Mouse (Mus musculus) spleen, adult 12 weeks (tissue): ENCODE measurements around the gene Csnka2ip.

Experiments used
- DNase-seq: peaks from one replicate; pipeline ENCODE4 v3.0.0; 2022; ENCODE audit warnings: low spot score

The Csnka2ip gene

DNA sequence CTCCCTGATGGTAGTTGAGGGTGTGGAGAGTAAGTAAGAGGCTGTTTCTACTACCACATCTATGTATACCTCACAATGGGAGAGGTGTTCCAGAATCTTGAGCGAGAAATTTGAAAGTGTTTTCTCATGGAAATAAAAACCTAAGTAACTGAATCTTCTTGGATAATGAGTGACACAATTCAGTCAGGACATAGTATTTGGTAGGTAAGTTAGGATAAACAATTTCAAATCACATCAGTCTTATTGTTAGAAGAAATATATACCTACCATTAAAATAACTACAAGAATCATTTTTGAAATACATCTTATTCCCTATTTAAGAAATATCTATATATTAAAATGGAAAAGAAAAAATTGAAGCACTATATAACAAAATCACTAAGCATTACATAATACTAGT, at the start of gene Csnka2ip:
TSS of gene Csnka2ip (minus strand) at position 101 of the 400 bp plus-strand sequence.
- DNase-seq: no peak

DNA sequence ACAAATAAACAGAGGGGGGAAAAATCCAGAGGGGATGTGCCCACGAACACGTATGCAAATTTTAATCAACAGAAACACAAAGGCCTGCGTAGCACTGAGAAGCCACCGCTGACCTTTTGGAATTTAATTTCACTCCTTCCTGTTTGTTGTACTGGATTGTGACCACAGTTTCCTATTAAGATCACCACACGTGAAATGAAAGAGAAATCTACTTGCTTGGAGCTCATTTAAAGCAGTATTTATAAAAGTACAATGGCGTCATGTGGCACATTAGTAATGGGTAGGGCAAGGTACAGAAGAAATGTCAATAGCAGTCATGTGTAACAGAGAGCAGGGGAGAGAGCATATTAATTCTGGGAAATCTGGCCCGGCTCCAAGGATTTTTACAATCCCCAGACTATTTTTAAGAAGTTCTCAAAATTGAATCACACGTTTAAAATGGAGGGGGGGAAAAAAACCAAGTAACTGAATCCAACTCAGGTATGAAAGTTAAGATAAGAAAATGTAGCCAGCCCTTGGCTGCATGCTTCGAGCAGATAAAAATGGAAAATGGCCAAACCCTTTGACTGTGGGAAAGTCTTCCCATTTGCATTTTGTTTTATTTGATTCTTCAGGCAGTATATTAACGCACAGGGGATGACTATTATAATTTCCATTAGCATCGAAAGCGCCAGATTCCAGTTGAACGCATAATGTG, 47.5 kb upstream of the Csnka2ip start:
- DNase-seq: no peak

DNA sequence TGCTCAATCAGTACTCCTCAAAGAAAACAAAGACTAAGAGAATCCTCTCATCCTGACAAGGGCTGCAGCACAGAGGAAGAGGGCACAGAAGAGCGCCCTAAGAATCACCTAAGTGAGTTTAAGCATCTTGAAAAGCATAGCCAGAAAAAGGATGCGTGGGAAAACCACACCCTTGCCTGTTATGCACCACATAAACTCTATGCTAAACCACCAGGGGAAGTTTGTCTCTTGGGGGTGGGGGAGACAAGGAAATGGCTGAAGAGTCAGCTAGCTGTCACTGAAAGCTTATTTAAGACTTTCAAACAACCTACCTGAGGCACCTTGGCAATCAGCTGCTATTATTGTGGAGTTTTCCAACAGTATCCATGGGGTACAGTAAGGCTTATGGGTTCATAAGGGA, 45.6 kb upstream of the Csnka2ip start:
- no peak for DNase-seq

DNA sequence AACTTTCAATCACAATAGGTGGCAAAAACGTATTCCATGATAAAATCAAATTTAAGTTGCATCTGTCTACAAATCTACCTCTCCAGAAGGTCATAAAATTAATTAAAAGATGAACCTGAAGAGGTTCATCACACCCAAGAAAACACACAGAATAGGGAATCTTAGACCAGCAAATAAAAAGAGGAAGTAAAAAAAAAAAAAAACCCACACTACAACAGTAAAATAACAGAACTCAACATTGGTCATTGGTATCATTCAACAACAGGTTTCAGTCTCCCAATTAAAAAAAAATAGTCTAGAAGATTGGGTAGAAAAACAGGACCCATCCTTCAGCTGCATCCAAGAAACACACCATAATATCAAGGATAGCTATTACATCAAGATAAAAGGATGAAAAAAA, 32.9 kb upstream of the Csnka2ip start:
- no peak for DNase-seq

DNA sequence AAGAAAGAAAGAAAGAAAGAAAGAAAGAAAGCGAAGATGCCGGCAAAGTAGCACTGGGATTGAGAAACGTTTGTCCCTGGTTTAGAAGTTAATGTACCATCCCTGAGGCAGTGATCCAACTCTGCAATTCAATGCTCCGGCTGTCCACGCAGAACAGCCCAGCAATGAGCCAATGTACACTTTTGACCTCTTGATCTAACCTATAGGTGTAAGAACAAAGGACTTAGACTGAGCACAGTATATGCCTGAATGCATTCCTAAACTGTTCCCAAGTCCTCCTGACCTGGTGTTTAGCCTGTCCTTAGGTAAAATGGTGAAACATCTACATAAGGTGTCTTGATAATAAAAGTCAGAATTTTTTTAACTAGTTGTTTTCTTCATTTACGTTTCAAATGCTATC, 17.9 kb upstream of the Csnka2ip start:
- DNase-seq: no peak

DNA sequence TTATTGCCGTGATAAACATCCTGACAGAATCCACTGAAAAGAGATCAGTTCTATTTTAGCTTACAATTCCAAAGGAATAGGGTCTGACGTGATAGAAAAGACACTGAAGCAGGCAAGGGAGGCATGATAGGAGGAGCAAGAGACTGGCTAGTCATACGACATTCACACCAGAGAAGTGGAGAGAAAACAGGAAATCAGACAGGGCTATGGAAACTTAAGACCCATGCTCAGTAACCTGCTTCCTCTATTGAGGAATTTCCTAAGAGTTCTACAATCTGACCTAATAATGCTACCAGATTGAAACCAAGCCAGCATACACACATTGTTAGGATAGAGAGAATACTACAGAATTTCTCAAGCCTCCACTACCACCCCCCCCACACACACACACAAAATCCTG, 12.4 kb upstream of the Csnka2ip start:
- no peak for DNase-seq

DNA sequence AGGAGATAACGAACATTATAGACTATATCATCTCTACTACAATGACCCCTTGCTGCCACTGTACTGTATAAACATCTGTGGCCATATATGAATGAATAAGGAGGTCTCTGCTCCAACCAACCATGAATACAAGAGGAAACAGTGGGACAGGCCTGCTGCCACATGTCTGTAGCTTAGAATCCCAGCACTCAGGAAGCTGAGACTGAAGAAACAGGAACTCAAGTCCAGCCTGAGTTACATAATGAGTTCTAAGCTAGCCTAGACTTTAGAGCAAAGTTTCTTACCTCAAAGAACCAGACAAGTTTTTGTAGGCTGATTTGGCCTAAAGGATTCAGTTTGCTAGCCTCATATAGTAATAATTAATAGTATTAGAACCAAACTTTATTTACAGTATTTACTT, 5.6 kb upstream of the Csnka2ip start:
- DNase-seq: no peak

DNA sequence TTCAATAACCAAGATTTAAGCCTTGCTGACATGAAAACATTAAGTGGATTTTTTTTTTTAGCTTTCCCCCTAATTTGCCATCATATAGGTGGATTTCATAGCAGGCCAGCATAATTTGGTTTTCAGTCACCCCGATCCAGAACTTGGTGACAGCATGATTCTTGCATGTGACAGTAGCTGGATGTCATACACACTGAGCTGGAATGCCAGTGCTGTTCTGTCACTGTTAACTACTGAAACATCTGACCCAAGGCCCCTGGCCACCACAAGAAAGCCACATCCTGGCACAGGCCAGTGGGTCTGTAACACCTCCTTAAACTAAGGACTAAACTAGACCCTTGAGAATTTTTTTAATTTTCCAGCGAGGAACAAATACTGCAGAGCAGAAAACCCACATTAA, 15.4 kb downstream of the Csnka2ip start:
- DNase-seq: no peak

DNA sequence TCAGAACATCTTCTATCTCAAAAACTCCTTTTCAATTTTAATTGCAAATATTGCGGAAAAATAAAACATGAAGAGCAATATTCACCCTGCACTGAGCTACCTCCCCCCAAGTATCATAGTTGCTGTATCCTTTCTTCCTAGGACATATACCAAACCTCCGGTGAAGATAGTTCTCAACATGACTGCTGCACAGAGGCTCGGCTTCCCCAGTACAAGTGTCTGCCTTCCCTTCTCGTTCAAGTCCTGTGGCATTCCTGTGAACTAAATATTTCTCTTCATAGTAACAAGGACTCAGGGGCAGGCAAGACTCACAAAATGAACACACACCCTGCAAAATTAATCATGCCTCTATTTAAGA, 16.0 kb downstream of the Csnka2ip start:
- DNase-seq: no peak

DNA sequence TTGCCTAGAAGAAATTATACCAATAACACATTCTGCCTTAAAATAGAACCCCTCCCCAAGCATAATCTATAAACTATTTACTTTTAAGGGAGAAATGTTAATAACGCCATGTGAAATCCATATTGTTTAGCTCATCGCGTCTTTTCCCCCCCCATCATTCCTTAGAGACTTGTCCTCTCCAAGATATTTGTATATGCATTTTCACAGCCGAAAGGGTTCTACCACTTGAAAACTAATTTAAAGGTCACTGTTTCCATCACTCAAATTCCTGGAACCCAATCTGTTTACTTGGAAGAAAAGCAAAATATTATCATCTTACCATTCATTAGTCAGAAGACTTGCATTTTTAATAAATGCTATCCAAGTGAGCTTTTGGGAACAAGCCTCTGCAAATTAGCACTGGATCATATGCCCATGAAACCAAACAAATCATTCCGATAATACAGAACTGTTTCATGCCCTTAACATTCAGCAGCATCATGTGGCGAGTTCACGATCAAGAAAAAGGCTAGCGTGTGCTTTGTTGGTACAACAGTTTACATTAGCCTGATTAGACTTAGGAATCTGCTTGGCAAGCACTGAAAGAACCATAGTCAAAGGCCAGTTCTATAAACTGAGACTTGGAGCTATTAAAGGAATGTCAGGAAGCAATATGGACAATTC, 16.5 kb downstream of the Csnka2ip start:
- DNase-seq: no peak

DNA sequence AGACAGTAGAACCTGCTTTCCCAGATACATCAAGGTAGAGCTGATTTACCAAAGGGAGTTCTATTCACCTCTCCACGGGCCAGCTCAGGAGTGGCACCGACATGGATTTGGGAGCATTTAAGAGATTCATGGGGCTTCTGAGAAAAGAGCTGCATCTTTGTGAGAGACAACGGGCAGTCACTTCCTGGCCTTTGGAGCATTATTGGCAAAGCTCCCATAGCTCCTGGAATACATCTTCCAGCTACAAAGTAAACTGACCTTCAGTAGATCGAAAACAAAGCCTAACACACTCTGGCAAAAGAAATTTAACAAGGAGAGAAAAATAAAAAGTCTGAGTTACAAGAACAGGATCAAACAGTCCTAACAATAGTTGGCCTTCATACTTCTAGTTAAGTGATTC, 17.6 kb downstream of the Csnka2ip start:
- DNase-seq: no peak

DNA sequence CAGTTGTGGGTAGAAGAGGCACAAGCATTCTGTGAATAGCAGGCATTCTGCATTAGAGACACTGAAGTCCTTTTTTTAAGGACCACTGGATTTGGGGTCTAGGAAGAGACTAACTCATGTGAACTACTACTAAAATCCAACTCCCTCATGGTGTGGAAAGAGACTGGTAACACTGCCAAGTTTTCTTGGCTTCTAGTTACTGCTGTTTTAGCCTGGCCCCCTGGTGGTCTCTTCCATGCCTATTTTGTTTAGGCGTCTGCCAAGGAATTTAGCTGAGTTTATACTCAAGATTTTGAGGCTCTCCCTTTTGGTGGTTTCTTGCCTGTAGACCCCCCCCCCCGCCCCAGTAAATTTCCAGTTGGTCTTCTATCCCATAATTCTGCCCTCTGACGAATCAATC, 18.8 kb downstream of the Csnka2ip start:
- no peak for DNase-seq

DNA sequence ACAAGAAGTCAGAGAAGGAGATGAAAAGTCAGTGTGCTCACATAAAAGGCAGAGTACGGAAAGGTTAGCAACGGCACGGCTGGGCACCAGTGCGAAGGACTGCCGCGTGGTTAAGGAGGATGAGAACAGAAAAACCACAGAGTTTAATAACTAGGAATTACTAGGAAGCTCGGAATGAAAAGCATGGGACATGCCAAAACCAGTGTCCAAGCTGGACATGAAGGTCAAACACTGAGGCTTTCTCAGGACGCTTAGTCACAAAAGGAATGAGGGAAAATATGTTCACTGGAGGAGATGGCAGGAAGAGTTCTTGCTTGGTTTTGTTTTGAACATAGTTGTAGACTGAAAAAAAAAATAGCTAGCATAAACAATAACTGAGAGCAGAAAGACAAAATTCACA, 32.7 kb downstream of the Csnka2ip start:
- no peak for DNase-seq

DNA sequence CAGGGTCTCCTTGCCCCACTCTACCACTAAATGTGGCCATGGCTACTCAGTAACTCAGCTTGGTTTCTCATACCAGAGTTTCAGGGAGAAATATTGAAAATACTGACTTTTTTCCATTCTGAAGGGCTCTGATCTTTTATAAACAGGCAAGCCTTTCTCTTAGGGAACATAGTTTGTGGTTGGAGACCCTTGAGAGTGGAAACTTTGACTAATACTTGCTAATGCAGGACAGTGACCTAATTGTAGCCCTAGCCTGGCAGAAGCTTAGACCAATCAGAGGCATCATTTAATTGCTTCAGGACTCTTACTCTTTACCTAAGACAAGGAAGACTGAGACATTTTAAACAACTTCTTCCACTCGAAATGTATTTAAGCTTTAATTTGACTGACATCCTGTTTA, 39.1 kb downstream of the Csnka2ip start:
- DNase-seq: no peak

DNA sequence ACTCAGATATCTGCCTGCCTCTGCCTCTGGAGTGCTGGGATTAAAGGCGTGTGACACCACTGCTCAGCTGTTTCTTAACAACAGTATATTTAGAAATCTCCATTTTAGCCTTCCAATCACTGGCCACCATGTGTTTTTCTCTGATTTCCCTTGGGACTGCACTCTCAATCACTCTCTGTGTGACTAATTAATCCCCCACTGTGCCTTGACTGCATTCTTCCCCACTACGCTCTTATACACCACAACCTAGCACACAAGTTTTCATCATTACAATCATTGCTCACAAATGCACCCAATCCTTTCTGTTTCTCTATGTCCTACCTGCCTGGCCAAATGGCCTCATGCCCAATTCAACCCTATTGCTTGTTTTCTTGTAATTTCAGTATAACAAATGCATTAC, 43.7 kb downstream of the Csnka2ip start:
- no peak for DNase-seq

DNA sequence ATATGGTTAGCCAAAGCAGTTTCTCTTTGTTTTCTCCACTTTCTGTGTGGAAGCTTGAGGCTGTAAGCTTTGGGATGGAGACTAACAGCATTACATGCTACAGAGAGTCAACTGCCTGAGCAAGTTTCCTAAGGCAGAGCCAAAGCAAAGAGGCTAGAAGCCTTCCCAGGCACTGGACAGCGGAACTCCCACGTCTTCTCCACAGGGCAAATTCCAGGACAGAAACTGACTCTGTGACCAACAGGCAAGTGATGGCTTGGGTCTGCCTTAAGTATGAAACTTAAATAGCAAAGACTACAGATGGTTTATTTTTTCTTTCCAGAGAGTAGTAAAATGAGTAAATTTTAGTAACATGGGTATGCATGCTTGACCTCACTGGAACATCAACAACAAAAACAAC, 75.3 kb downstream of the Csnka2ip start:
- no peak for DNase-seq

DNA sequence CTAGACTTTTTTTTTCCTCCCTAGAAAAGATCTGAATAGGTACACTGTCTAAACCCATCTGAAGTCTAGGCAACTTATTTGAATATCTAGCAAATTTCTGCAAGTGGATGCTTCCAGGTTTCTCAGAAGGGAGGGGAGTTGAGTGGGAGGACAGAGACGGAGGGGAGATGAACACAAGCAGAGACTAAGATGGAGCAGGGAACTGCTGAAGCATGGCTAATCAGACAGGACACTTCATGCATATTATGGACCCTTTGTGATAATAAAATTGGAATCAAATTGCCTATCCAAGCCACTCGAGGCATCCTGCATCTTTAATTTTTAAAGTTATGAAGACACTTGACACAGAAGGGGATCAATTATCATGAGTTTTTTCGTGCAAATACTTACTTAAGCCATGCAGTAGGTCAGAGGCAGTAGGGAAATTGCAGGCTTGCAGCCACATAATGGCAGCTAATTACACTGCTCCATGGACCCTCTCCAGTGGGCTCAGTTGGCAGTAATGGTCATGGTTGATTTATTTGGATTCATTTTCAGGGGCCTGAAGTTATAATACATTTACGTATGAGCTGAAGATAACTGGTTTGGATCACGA, 78.1 kb downstream of the Csnka2ip start:
- no peak for DNase-seq

DNA sequence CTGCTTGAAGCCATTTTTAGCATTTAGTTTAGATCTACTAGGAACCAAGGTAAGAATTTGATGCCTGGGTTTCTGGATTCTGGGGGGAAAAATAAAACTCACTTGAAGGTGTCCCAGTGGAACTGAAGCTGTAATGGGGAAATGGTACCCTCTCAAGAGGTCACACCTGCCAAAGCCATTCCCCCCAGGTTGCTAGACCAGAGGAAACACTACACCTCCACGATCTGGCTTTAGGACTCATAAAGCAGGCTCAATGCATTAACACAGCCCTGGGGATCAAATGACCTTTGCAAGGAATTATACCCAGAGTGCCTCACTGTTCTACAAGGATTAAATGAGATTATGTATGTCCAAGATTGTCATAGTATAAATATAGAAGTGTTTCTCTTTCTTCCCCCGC, 88.8 kb downstream of the Csnka2ip start:
- no peak for DNase-seq
